Mouse (Mus musculus) intestine, embryonic 16.5 days (tissue): Measurements from ENCODE around the gene Bche. TPM values are rescaled to one million over a fixed set of nuclear protein-coding genes. Genes with fewer than 3 reads are reported as not detected.

ENCODE experiments used
- ATAC-seq: fragments of 200-750 bp; cut with Nextera tagmentation; 2 replicates; pipeline ENCODE4 v1.8.0; 2017; ENCODE audit warnings: moderate TSS enrichment, moderate library complexity
- H3K27ac ChIP-seq: fragments of 300-500 bp; sonication (generic); 2 replicates; pipeline ENCODE4 v1.5.1; 2014; ENCODE audit warnings: mild to moderate bottlenecking, low read length
- H3K27me3 ChIP-seq: fragments of 300-500 bp; sonication (generic); replicated peaks from 2 replicates; pipeline ENCODE4 v1.6.1; 2014; ENCODE audit warnings: low read length, control low read depth, mixed read lengths; ENCODE audit not compliant: control insufficient read depth, insufficient read depth
- H3K36me3 ChIP-seq: fragments of 300-500 bp; sonication (generic); 2 replicates; pipeline ENCODE4 v1.6.1; 2014; ENCODE audit warnings: low read length, control low read depth; ENCODE audit not compliant: control insufficient read depth, insufficient read depth
- H3K4me1 ChIP-seq: fragments of 300-500 bp; sonication (generic); 2 replicates; pipeline ENCODE4 v1.6.1; 2014; ENCODE audit warnings: low read length, control low read depth, mixed read lengths; ENCODE audit not compliant: control insufficient read depth, insufficient read depth
- H3K4me2 ChIP-seq: fragments of 300-500 bp; sonication (generic); 2 replicates; pipeline ENCODE4 v1.6.1; 2014; ENCODE audit warnings: low read depth, low read length, control low read depth
- H3K4me3 ChIP-seq: fragments of 300-500 bp; sonication (generic); 2 replicates; pipeline ENCODE4 v1.5.1; 2014; ENCODE audit warnings: mild to moderate bottlenecking, low read length
- H3K9ac ChIP-seq: fragments of 300-500 bp; sonication (generic); 2 replicates; pipeline ENCODE4 v1.6.1; 2014; ENCODE audit warnings: low read depth, low read length
- H3K9me3 ChIP-seq: fragments of 300-500 bp; sonication (generic); 2 replicates; pipeline ENCODE4 v1.6.1; 2016; ENCODE audit warnings: low read length, control low read depth; ENCODE audit not compliant: control insufficient read depth
- WGBS: fragments of 180-500 bp; shearing (Covaris S2); extraction: QIAGEN DNeasy Blood & Tissue Kit; methylation state at CpG from one replicate; pipeline ENCODE4 v1.1.7; 2014; 5-methylcytosine and 5-hydroxymethylcytosine counted together
- polyA plus RNA-seq: library from polyadenylated mRNA; unstranded; fragments of >200 nt; fragmentation: Nextera tagmentation; extraction: Ambion mirVana; gene quantifications from 2 replicates; pipeline ENCODE4 v1.2.1, GENCODE M21; 2015

Bche gene
- polyA plus RNA-seq, 1 experiment from 2014 or later, result 6.9 TPM

DNA sequence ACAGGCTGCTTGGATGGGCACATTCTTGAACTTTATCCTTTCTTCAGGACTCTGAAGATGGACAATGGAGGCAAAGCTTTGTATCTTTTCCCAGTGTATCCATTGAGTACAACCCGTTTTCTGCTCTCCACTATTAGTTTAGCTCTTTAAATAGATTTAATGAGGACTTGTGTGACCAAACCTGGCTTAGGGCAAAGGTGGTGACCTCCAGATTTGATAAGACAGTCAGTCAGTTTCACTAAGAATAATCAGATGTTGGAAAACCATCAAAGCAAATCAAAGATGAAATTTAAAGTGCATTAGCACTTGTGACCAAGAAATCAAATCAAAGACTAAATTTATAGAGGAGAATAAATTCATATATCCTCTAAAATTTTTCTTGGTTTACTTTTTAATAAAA is 1.7 kb downstream of the Bche start:
- Histone ChIP-seq H3K4me2 (no peak overlapping the region), H3K9me3 (no peaks in the 10 kb centered on the region), H3K36me3 (no peaks in the 10 kb centered on the region), H3K27ac (no peak overlapping the region), H3K9ac (no peak overlapping the region), H3K4me1 (no peaks in the 10 kb centered on the region), H3K4me3 (no peak overlapping the region), H3K27me3 (no peaks in the 10 kb centered on the region)
- WGBS, result 46% methylated on average over 1 of the region's 1 CpGs
- no peak for ATAC-seq

DNA sequence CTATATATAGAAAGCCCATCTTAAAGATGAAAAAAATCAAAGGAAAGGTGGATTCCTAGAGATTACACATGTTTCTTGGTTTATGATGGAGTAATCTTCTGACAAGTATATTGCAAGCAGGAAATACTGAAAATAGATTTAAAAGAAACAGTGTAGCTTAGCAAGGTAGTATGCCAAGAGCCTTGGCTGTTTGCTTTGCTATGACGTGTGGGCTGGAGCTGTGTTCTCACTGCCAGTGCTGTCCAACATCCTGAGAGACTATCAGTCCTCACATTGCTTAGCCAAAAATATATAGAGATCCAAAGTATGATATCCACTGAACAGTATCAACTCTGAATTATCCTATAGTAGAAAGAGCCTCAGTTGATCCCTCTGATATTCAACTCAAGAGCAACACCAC is 9.3 kb downstream of the Bche start:
- H3K4me2 ChIP-seq, result no peak overlapping the region
- WGBS, result 88% methylated on average over 1 of the region's 1 CpGs
- no peak for ATAC-seq

DNA sequence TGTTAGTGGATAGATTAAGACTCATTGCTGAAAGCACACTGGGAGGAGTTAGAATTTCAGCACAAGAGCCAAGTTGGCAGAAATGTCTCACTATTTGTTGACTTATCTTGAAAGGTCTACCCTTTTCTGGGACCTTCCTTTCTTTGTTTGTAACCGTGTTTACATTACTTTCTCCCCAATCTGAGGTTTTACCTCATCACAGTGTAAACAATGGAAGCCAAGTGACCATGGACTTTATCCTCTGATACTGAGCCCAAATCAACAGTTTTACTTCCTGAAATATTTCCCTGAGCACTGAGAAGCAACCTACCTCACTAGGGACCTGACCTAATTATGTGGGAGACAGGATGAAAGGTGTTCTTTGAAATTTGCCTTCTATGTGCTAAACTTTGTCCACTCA is 34.9 kb downstream of the Bche start:
- Histone ChIP-seq H3K4me2 (no peak overlapping the region), H3K4me3 (no peak overlapping the region), H3K27me3 (no peaks in the 10 kb centered on the region), H3K36me3 (no peaks in the 10 kb centered on the region), H3K9ac (no peak overlapping the region), H3K27ac (no peak overlapping the region), H3K9me3 (no peaks in the 10 kb centered on the region), H3K4me1 (0 out of 2 replicates have a peak, but pooled peaks cover 2% of the 10 kb centered on the region)
- peak; percentile 81 for ATAC-seq
- WGBS, result 43% methylated on average over 1 of the region's 1 CpGs

More for the DNA sequence above, 9.3 kb downstream of the Bche start:
- Histone ChIP-seq H3K4me1 (no peaks in the 10 kb centered on the region), H3K36me3 (no peaks in the 10 kb centered on the region), H3K4me3 (no peak overlapping the region), H3K27ac (no peak overlapping the region), H3K27me3 (no peaks in the 10 kb centered on the region), H3K9me3 (no peaks in the 10 kb centered on the region), H3K9ac (no peak overlapping the region)

DNA sequence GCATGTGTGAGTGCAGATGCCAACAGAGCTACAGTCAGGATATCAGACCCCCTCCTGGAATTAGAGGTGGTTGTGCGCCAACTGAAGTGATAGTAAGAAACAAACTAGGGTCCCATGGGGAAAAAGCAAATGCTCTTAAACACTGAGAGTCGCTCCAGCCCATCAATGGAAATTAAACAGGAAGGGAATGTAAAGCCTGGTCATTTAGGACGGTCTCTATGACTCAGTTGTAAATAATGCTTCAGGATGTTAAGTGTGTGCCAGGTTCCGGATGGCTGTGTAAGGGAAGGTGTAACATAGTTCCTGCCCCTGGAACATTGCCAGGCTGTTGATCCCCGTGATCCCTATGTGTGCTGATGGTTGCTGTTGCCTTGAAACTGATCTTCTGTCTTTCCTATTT is 40.0 kb downstream of the Bche start:
- Histone ChIP-seq H3K9ac (no peak overlapping the region), H3K4me3 (no peak overlapping the region), H3K4me2 (no peak overlapping the region), H3K36me3 (no peaks in the 10 kb centered on the region), H3K9me3 (no peaks in the 10 kb centered on the region), H3K27me3 (no peaks in the 10 kb centered on the region), H3K4me1 (no peaks in the 10 kb centered on the region), H3K27ac (no peak overlapping the region)
- 52% methylated on average over 5 of the region's 5 CpGs for WGBS
- ATAC-seq, result peak; percentile 42

DNA sequence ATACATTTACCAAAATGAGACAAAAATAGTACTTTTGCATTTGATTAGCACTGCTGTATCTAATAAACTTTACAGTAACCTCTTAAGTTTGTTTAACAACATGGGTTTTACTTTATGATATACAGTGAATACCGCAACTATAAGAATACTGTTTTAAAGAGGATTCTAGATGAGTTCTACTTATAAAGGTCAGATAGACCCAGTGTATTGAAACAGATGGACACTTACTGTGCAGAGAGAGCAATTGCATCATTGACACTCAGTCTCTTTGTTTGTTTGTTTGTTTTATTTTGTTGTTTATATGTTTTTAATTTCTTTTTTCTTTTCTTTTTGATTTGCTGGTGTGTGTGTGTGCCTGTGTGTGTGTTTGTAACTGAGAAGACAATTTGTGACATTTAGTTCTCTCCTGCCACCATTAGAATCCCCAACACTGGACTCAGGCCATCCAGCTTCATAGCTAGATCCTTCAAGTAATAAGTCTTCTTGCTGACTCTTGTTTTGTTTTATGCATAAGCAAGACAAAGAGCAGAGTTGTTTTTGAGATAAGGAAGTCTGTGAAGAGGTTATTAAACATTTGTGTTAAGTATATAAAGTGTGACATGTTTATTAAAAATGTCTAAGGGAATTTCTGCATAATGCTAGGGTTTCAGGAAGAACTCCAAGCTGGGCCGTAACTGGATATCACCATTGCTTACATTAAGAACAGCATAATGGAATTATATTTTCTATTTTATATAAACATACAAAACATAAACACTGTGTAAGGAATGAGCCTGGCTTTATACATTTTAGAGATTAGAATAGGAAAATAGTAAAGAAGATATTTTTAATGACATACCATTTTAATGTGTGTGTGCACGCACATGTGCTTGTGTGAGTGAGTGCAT is 40.7 kb downstream of the Bche start:
- ATAC-seq, result peak; percentile 46
- H3K27ac ChIP-seq, result no peak overlapping the region
- WGBS, result 68% methylated on average over 3 of the region's 3 CpGs
- H3K9ac ChIP-seq, result no peak overlapping the region
- H3K27me3 ChIP-seq, result no peaks in the 10 kb centered on the region
- H3K4me2 ChIP-seq, result no peak overlapping the region
- no peaks in the 10 kb centered on the region for H3K9me3 ChIP-seq
- no peak overlapping the region for H3K4me3 ChIP-seq
- no peaks in the 10 kb centered on the region for H3K36me3 ChIP-seq
- H3K4me1 ChIP-seq, result no peaks in the 10 kb centered on the region

DNA sequence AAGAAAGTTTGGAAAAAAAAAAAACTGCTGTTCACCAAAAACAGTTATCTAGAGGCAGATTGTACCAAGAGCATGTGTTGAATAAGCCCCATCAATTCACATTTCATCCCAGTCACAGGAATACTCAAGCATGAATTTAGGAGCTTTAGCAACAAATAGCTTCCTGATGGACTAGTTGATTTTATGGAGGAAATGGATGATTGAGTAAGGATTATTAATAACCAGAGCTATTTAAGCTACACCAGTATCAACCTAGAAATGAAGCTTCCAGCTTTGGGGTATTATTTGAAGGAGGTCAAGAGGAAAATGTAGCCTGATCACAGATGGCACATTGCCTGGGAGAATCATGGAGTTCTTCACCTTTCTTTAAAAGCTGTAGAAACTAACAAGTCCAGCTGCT is 57.9 kb downstream of the Bche start:
- Histone ChIP-seq H3K9me3 (no peaks in the 10 kb centered on the region), H3K4me3 (no peak overlapping the region), H3K9ac (no peak overlapping the region), H3K4me2 (no peak overlapping the region), H3K27ac (no peak overlapping the region), H3K27me3 (no peaks in the 10 kb centered on the region), H3K4me1 (no peaks in the 10 kb centered on the region), H3K36me3 (no peaks in the 10 kb centered on the region)
- no peak for ATAC-seq

DNA sequence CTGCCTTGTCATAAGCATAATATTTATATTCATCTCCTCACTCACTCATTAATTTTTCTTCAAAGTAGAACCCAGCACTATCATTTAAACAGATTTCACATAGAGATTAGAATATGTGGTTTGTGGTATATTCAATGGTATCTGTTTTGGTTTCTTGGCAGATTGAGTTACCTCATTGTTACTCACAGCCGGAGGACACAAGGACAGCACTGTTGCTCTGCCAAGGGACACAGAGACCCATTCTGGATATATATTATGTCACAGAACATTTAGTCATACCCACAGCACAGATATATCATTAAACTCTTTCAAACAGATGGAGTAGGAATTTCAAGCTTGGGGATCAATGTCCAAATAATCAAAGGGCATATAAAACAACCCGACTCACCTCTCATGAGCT is 61.2 kb downstream of the Bche start:
- no peaks in the 10 kb centered on the region for H3K9me3 ChIP-seq
- no peak overlapping the region for H3K4me2 ChIP-seq
- H3K36me3 ChIP-seq, result no peaks in the 10 kb centered on the region
- no peak overlapping the region for H3K27ac ChIP-seq
- no peak for ATAC-seq
- 80% methylated on average over 2 of the region's 2 CpGs for WGBS
- H3K9ac ChIP-seq, result no peak overlapping the region
- no peaks in the 10 kb centered on the region for H3K27me3 ChIP-seq
- no peaks in the 10 kb centered on the region for H3K4me1 ChIP-seq
- no peak overlapping the region for H3K4me3 ChIP-seq

DNA sequence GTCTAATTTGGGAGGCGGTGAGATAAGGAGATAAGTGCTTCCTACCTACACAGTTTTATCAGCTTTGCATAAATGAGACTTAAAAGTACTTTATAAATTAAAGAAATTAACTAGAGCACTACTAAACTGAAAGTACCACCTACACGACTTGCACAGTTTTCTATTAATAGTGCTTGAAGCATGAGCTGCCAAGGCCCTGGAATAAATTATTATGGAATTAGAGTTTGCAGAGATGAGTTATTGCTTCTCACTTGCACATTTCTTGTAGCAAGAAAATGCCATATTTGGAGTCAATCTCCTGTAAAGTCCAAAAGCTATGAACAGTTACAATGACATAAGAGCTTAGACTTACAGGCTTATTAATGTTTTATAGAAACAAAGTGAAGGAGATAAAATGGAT is 96.8 kb downstream of the Bche start:
- WGBS, result 73% methylated on average over 2 of the region's 2 CpGs
- Histone ChIP-seq H3K27ac (no peak overlapping the region), H3K4me2 (no peak overlapping the region), H3K4me1 (no peaks in the 10 kb centered on the region), H3K9me3 (no peaks in the 10 kb centered on the region), H3K36me3 (no peaks in the 10 kb centered on the region), H3K9ac (no peak overlapping the region), H3K4me3 (no peak overlapping the region), H3K27me3 (no peaks in the 10 kb centered on the region)
- no peak for ATAC-seq

DNA sequence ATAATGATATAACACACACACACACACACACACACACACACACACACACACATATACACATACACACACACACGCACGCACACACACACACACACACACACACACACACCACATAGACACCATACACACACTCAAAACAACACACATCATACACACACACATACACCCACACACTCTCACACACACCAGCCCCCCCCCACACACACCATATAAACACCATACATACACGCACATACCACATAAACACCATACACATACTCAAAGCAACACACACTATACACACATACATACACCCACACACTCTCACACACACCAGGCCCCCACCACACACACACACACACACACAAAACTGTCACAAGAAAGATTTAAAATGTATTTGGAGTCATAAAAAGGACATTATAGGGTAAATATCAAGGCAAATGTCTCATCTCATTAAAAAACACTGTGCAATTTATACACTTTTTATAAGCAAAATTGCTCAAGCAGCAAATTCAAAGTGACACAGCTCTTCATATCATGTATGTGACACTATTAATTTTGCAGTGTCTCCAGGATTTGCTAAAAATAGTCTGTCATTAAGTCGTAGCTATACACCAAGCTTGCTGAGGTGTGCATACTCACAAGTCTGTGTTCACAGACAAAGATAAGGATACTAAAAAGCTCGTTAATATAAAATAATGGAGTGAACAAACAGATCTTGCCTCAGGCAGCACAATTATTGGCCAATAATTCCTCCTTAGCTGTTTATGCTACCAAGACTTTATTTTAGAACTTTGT is 116.3 kb downstream of the Bche start:
- H3K27me3 ChIP-seq, result no peaks in the 10 kb centered on the region
- no peak for ATAC-seq
- no peaks in the 10 kb centered on the region for H3K4me1 ChIP-seq
- H3K36me3 ChIP-seq, result no peaks in the 10 kb centered on the region
- H3K9me3 ChIP-seq, result no peaks in the 10 kb centered on the region
- WGBS, result 82% methylated on average over 5 of the region's 5 CpGs
- H3K9ac ChIP-seq, result no peak overlapping the region
- H3K4me3 ChIP-seq, result no peak overlapping the region
- no peak overlapping the region for H3K27ac ChIP-seq
- no peak overlapping the region for H3K4me2 ChIP-seq
